Comparison of ENCODE assay signal across 27 mouse cellular contexts in genomic region chr5:36674658-36675433, GRCm38 (mm10). TPM values are rescaled to one million over a fixed set of nuclear protein-coding genes. Genes with fewer than 3 reads are reported as not detected.
A peak's percentile ranks its signal among the peaks of the same experiment; 100 is the strongest.
DNase-seq lines count a peak whose midpoint lies in the region; ATAC-seq and TF ChIP-seq lines count a peak whose summit lies in the region.
"Had no signal": no experiment of that assay in that cellular context is flagged by ENCODE, and none has a peak within 500 bp of the region (broad histone marks: within the 10 kb centered on the region; RNA-seq: fewer than 3 reads in every experiment).

No protein-coding gene starts in this region.

- TF ChIP-seq CTCF in lung, embryonic 14.5 days (IDR thresholded peaks at IDR 0.05; ENCODE audit: low read depth), result no peak
- TF ChIP-seq CTCF in cortical plate, adult 2 months (IDR thresholded peaks at IDR 0.05; ENCODE audit: extremely low read depth, insufficient read depth, low read length), result no peak

- H3K9ac ChIP-seq in lung, embryonic 14.5 days, result no peak overlapping the region
- no peak overlapping the region for H3K9ac ChIP-seq in stomach, embryonic 15.5 days
- H3K9ac ChIP-seq in forebrain, embryonic 13.5 days, result no peak overlapping the region
- H3K9ac ChIP-seq: forebrain, embryonic 15.5 days; heart, embryonic 13.5 days; hindbrain, embryonic 15.5 days; limb, embryonic 13.5 days; midbrain, embryonic 12.5 days; neural tube, embryonic 13.5 days had no signal

- H3K4me2 ChIP-seq in lung, embryonic 14.5 days, result no peak overlapping the region
- no peak overlapping the region for H3K4me2 ChIP-seq in stomach, embryonic 15.5 days
- no peak overlapping the region for H3K4me2 ChIP-seq in forebrain, embryonic 13.5 days
- H3K4me2 ChIP-seq: forebrain, embryonic 15.5 days; heart, embryonic 13.5 days; hindbrain, embryonic 15.5 days; limb, embryonic 13.5 days; midbrain, embryonic 12.5 days; neural tube, embryonic 13.5 days had no signal

- H3K36me3 ChIP-seq in lung, embryonic 14.5 days (ENCODE audit: insufficient read depth), result peaks cover 19% of the 10 kb centered on the region
- H3K36me3 ChIP-seq in stomach, embryonic 15.5 days, result peaks cover 13% of the 10 kb centered on the region; the same call in 1 of the 2 replicates
- peaks cover 16% of the 10 kb centered on the region for H3K36me3 ChIP-seq in forebrain, embryonic 13.5 days (ENCODE audit: poor library complexity, severe bottlenecking)

- H3K4me3 ChIP-seq in lung, embryonic 14.5 days (ENCODE audit: low read depth, low read length), result no peak overlapping the region
- H3K4me3 ChIP-seq in cortical plate, adult 2 months (ENCODE audit: insufficient read depth, low read length), result no peak overlapping the region
- H3K4me3 ChIP-seq in stomach, embryonic 15.5 days (replicated peaks), result no peak overlapping the region
- H3K4me3 ChIP-seq in forebrain, embryonic 13.5 days, result no peak overlapping the region
- H3K4me3 ChIP-seq: forebrain, embryonic 15.5 days; heart, embryonic 13.5 days; hindbrain, embryonic 10.5 days; hindbrain, embryonic 15.5 days; limb, embryonic 13.5 days; midbrain, embryonic 12.5 days; neural tube, embryonic 13.5 days had no signal

- H3K27me3 ChIP-seq in lung, embryonic 14.5 days (ENCODE audit: insufficient read depth, low read length), result no peaks in the 10 kb centered on the region
- no peaks in the 10 kb centered on the region for H3K27me3 ChIP-seq in stomach, embryonic 15.5 days (replicated peaks)
- H3K27me3 ChIP-seq in forebrain, embryonic 13.5 days, result no peaks in the 10 kb centered on the region
- H3K27me3 ChIP-seq: forebrain, embryonic 15.5 days; heart, embryonic 13.5 days; hindbrain, embryonic 15.5 days; limb, embryonic 13.5 days; midbrain, embryonic 12.5 days; neural tube, embryonic 13.5 days; Patski had no signal

- intact Hi-C loops in heart, postnatal 14 days (cut with DNase I), result no loop called here

- no peaks in the 10 kb centered on the region for H3K9me3 ChIP-seq in lung, embryonic 14.5 days (ENCODE audit: low read depth, low read length)
- H3K9me3 ChIP-seq in stomach, embryonic 15.5 days, result no peaks in the 10 kb centered on the region
- H3K9me3 ChIP-seq in forebrain, embryonic 13.5 days (replicated peaks), result no peaks in the 10 kb centered on the region
- H3K9me3 ChIP-seq: forebrain, embryonic 15.5 days; heart, embryonic 13.5 days; hindbrain, embryonic 10.5 days; hindbrain, embryonic 15.5 days; limb, embryonic 13.5 days; midbrain, embryonic 12.5 days; neural tube, embryonic 13.5 days had no signal

- TF ChIP-seq POLR2A in cortical plate, adult 2 months (IDR thresholded peaks at IDR 0.05; ENCODE audit: extremely low read depth, insufficient read depth, low read length), result 0 out of 2 replicates have a peak, but pooled peaks have one; percentile 11

- ATAC-seq in lung, embryonic 14.5 days (ENCODE audit: insufficient read depth), result no peak
- ATAC-seq in stomach, embryonic 15.5 days (ENCODE audit: insufficient read depth, low FRiP score, low read depth), result peak; percentile 60; the same call in 1 of the 2 replicates
- ATAC-seq in forebrain, embryonic 13.5 days, result no peak
- ATAC-seq: forebrain, embryonic 15.5 days; inflammation-experienced regulatory T-cells, adult 6 months had no signal

- whole genome bisulfite sequencing in lung, embryonic 14.5 days, result 70% methylated on average over 4 of the region's 4 CpGs
- WGBS in stomach, embryonic 15.5 days, result 56% methylated on average over 4 of the region's 4 CpGs
- WGBS in forebrain, embryonic 13.5 days, result 83% methylated on average over 4 of the region's 4 CpGs

- no peak overlapping the region for H3K27ac ChIP-seq in lung, embryonic 14.5 days (ENCODE audit: low read depth)
- no peak overlapping the region for H3K27ac ChIP-seq in cortical plate, adult 2 months (ENCODE audit: insufficient read depth, low read length)
- H3K27ac ChIP-seq in stomach, embryonic 15.5 days, result peak overlapping the region; percentile 63; the same call in 1 of the 2 replicates
- no peak overlapping the region for H3K27ac ChIP-seq in forebrain, embryonic 13.5 days
- H3K27ac ChIP-seq: forebrain, embryonic 15.5 days; heart, embryonic 13.5 days; hindbrain, embryonic 10.5 days; hindbrain, embryonic 15.5 days; kidney, postnatal 0 days; limb, embryonic 13.5 days; midbrain, embryonic 12.5 days; neural tube, embryonic 13.5 days had no signal

- no peaks in the 10 kb centered on the region for H3K4me1 ChIP-seq in lung, embryonic 14.5 days (ENCODE audit: insufficient read depth)
- peaks cover 5% of the 10 kb centered on the region; the same call in 1 of the 2 replicates for H3K4me1 ChIP-seq in cortical plate, adult 2 months (ENCODE audit: control insufficient read depth, insufficient read depth, low read length)
- H3K4me1 ChIP-seq in stomach, embryonic 15.5 days, result peaks cover 10% of the 10 kb centered on the region; the same call in 1 of the 2 replicates
- H3K4me1 ChIP-seq in forebrain, embryonic 13.5 days, result no peaks in the 10 kb centered on the region
- H3K4me1 ChIP-seq: forebrain, embryonic 15.5 days; midbrain, embryonic 12.5 days had no signal

- peak; percentile 11 for DNase-seq in heart, adult 11 months
- no peak for DNase-seq in heart, postnatal 14 days
- peak; percentile 13 for DNase-seq in lung, embryonic 14.5 days
- DNase-seq in lung, postnatal 36 days, result no peak
- DNase-seq in yolk sac, embryonic 10.5 days (ENCODE audit: low spot score), result no peak
- DNase-seq: adrenal gland, postnatal 10 days; cerebellum, adult 9-10 months; heart, postnatal 10 days; kidney, adult 8-10 months; kidney, postnatal 4 days; lung, postnatal 10 days; right cerebral cortex, postnatal 4 days; thymus, adult 18-20 months; thymus, postnatal 25 days had no signal

RNA-seq across cellular contexts. Expression of gene D5Ertd579e, which starts 21.0 kb away (rescaled TPM):
- 10 to 100 TPM; 88.3 to 89.1 TPM for total RNA-seq in heart, postnatal 14 days (2021)
- polyA plus RNA-seq in lung, embryonic 14.5 days (2014; fragmentation: Nextera tagmentation; extraction: Ambion mirVana), result 23.7 and 25.5 TPM in 2 replicates
- 50.8 TPM in 2 replicates for polyA plus RNA-seq in cortical plate, adult 2 months (2012; rRNA removed)
- polyA plus RNA-seq in stomach, embryonic 15.5 days (2015; fragmentation: Nextera tagmentation; extraction: Ambion mirVana), result 19.6 and 20.0 TPM in 2 replicates
- polyA plus RNA-seq in forebrain, embryonic 13.5 days (2015; fragmentation: Nextera tagmentation; extraction: Ambion mirVana), result 27.4 and 34.3 TPM in 2 replicates

Comparison
In these comparisons a context has a peak if more than half of its experiments do, and no peak if none do; other contexts are left out.
1. DNase-seq: peak in heart, adult 11 months (single experiment) and lung, embryonic 14.5 days (single experiment); none in heart, postnatal 14 days (0 of 2), lung, postnatal 36 days (single experiment) and yolk sac, embryonic 10.5 days (single experiment).